Mouse (Mus musculus) midbrain, embryonic 11.5 days (tissue): ENCODE measurements around the gene Ccdc60. TPM values are rescaled to one million over a fixed set of nuclear protein-coding genes. Genes with fewer than 3 reads are reported as not detected.

Experiments
- ATAC-seq: fragments of 200-750 bp; cut with Nextera tagmentation; 2 replicates; pipeline ENCODE4 v1.8.0; 2017; ENCODE audit warnings: moderate TSS enrichment, moderate library complexity; ENCODE audit not compliant: low FRiP score
- DNase-seq: peaks from one replicate; pipeline ENCODE4 v3.0.0; 2015; ENCODE audit warnings: low spot score; ENCODE audit errors: missing footprints
- H3K27ac ChIP-seq: fragments of 300-500 bp; sonication (generic); 2 replicates; pipeline ENCODE4 v1.5.1; 2014; ENCODE audit warnings: low read depth, low read length
- H3K27me3 ChIP-seq: fragments of 300-500 bp; sonication (generic); 2 replicates; pipeline ENCODE4 v1.6.1; 2014; ENCODE audit warnings: mild to moderate bottlenecking, low read length, moderate library complexity, mixed read lengths; ENCODE audit not compliant: control insufficient read depth, insufficient read depth
- H3K36me3 ChIP-seq: fragments of 300-500 bp; sonication (generic); 2 replicates; pipeline ENCODE4 v1.6.1; 2014; ENCODE audit warnings: mild to moderate bottlenecking, low read length, moderate library complexity, mixed read lengths; ENCODE audit not compliant: control insufficient read depth, insufficient read depth
- H3K4me1 ChIP-seq: fragments of 300-500 bp; sonication (generic); 2 replicates; pipeline ENCODE4 v1.6.1; 2014; ENCODE audit warnings: low read length; ENCODE audit not compliant: control insufficient read depth, insufficient read depth
- H3K4me2 ChIP-seq: fragments of 300-500 bp; sonication (generic); 2 replicates; pipeline ENCODE4 v1.6.1; 2014; ENCODE audit warnings: mild to moderate bottlenecking, moderate library complexity
- H3K4me3 ChIP-seq: fragments of 300-500 bp; sonication (generic); 2 replicates; pipeline ENCODE4 v1.5.1; 2014; ENCODE audit warnings: low read depth, low read length
- H3K9ac ChIP-seq: fragments of 300-500 bp; sonication (generic); 2 replicates; pipeline ENCODE4 v1.6.1; 2014; ENCODE audit warnings: low read length
- H3K9me3 ChIP-seq: fragments of 300-500 bp; sonication (generic); 2 replicates; pipeline ENCODE4 v1.6.1; 2016; ENCODE audit warnings: low read length; ENCODE audit not compliant: control insufficient read depth
- WGBS: fragments of 180-500 bp; shearing (Covaris S2); extraction: QIAGEN DNeasy Blood & Tissue Kit; methylation state at CpG from one replicate; pipeline ENCODE4 v1.1.7; 2014; 5-methylcytosine and 5-hydroxymethylcytosine counted together
- polyA plus RNA-seq: library from polyadenylated mRNA; unstranded; fragments of >200 nt; fragmentation: Nextera tagmentation; extraction: Ambion mirVana; gene quantifications from 2 replicates; pipeline ENCODE4 v1.2.1, GENCODE M21; 2014

Ccdc60 gene
- polyA plus RNA-seq: 1.9 and 2.7 TPM in 2 replicates

- H3K36me3 ChIP-seq: no peaks in the 10 kb centered on the region
- peak; percentile 89 for ATAC-seq
- H3K4me1 ChIP-seq: peaks cover 22% of the 10 kb centered on the region
- H3K4me2 ChIP-seq: peak within 1 kb of the TSS; percentile 43
- 4% methylated on average over 28 of the region's 28 CpGs for WGBS
- peak within 1 kb of the TSS; percentile 9 for H3K4me3 ChIP-seq
- H3K27ac ChIP-seq: no peak within 1 kb of the TSS
- H3K9ac ChIP-seq: peak within 1 kb of the TSS; percentile 22; the same call in 1 of the 2 replicates
- no peaks in the 10 kb centered on the region for H3K9me3 ChIP-seq
- no peaks in the 10 kb centered on the region for H3K27me3 ChIP-seq
- peak; percentile 94 for DNase-seq
Measured at GRCm38 (mm10) chr5:116288849-116289570, at the start of gene Ccdc60. Gene Ccdc60, minus strand, starts transcription at chr5:116288985.

DNA sequence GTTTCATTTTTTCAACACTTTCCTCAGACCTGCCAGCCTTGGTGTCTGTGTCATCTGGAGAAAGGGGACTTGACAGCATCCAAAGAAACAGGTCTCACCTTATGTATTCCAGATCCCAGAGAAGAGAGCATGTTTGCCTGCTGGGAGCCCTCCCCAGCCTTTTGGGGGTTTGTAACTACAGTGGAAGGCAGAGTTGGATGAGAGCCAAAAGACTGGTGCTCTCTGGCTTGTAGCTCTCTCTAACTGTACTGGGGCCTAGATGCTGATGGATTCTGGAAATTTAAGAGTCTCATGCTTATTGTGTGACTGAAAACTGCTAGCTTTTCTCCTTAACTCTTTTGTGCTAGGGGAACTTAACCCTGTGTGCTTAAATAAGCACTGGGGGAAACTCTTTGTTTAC is 47.4 kb upstream of the Ccdc60 start:
- DNase-seq: peak; percentile 53
- no peak overlapping the region for H3K4me2 ChIP-seq
- H3K27ac ChIP-seq: no peak overlapping the region
- H3K9ac ChIP-seq: no peak overlapping the region
- no peak overlapping the region for H3K4me3 ChIP-seq
- no peak for ATAC-seq
- H3K4me1 ChIP-seq: no peaks in the 10 kb centered on the region
- no peaks in the 10 kb centered on the region for H3K27me3 ChIP-seq
- H3K36me3 ChIP-seq: no peaks in the 10 kb centered on the region
- no peaks in the 10 kb centered on the region for H3K9me3 ChIP-seq

DNA sequence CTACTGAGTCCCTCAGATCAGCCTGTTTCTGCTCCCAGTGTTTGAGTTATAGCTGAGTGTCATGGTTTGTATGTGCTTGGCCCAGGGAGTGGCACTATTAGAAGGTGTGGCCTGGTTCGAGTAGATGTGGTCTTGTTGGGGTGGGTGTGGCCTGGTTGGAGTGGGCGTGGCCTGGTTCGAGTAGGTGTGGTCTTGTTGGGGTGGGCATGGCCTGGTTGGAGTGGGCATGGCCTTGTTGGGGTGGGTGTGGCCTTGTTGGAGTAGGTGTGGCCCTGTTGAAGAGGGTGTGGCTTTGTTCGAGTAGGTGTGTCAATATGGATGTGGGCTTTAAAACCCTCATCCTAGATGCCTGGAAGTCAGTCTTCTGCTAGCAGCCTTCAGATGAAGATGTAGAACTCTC is 40.1 kb upstream of the Ccdc60 start:
- Histone ChIP-seq H3K4me3 (no peak overlapping the region), H3K4me1 (no peaks in the 10 kb centered on the region; the same call in 1 of the 2 replicates), H3K36me3 (no peaks in the 10 kb centered on the region), H3K27ac (no peak overlapping the region), H3K4me2 (no peak overlapping the region), H3K27me3 (no peaks in the 10 kb centered on the region), H3K9me3 (no peaks in the 10 kb centered on the region), H3K9ac (no peak overlapping the region)
- WGBS: 86% methylated on average over 4 of the region's 4 CpGs
- ATAC-seq (no peak), DNase-seq (no peak)

DNA sequence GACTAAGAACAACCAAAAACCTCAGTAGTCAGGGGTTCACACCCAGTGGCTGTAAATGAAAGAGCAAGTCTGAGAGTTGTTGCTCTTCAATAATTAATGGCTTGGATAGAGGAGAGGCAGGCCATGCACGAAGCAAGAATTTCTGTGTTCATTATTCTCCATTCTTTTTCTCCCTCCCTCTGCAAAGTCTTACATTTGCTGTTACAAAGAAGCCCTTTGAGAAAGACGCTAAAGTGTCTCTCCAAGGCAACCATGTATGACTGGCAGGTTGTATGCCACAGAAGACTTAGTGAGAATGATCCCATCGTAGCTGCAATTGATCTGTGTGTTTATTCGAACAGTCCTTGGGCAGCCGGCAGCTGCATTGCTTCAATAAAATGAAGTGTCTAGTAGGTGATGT is 34.6 kb upstream of the Ccdc60 start:
- ATAC-seq: no peak
- H3K27me3 ChIP-seq: no peaks in the 10 kb centered on the region
- H3K27ac ChIP-seq: no peak overlapping the region
- peaks cover 13% of the 10 kb centered on the region for H3K4me1 ChIP-seq
- DNase-seq: no peak
- no peak overlapping the region for H3K4me3 ChIP-seq
- H3K4me2 ChIP-seq: no peak overlapping the region
- WGBS: 45% methylated on average over 5 of the region's 5 CpGs
- H3K36me3 ChIP-seq: no peaks in the 10 kb centered on the region
- H3K9ac ChIP-seq: no peak overlapping the region
- no peaks in the 10 kb centered on the region for H3K9me3 ChIP-seq

DNA sequence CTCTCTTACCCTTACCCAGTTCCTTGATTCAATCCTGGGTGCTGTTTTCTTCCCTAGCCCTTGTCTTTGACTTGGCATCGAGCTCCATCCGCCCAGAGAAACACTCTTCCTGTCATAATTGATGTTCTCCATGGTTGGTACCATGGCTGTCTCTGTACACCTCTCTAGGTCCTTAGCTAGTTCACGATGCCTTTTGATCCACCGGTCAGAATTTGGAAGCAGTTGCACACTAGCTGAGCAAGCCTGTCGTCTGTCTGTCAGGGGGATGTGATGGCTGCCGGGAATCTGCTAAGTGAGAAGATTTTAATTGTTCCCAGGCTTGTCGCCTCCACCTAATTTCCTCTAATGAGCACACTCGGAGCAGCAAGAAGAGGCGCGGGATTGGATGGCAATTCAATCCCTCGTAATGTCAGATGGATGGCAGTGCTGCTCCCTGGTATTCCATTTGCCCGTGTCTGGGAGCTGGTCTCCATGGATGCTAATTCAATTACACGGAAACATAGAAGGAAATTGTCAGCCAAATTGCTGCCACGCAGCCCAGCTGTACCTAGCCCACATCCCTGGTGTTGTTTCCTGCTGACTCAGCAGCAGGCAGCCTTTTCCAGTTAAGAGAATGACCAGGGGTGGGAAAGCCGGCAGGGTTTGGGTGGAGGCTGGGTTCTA is 33.7 kb upstream of the Ccdc60 start:
- DNase-seq: no peak
- no peaks in the 10 kb centered on the region for H3K36me3 ChIP-seq
- no peak overlapping the region for H3K4me3 ChIP-seq
- H3K9me3 ChIP-seq: no peaks in the 10 kb centered on the region
- H3K4me1 ChIP-seq: peaks cover 13% of the 10 kb centered on the region
- H3K4me2 ChIP-seq: no peak overlapping the region
- no peaks in the 10 kb centered on the region for H3K27me3 ChIP-seq
- no peak overlapping the region for H3K9ac ChIP-seq
- WGBS: 51% methylated on average over 15 of the region's 15 CpGs
- H3K27ac ChIP-seq: no peak overlapping the region
- ATAC-seq: peak; percentile 48; the same call in 1 of the 2 replicates

- DNase-seq (no peak), ATAC-seq (no peak)
- H3K27ac ChIP-seq: no peak overlapping the region
- WGBS: 93% methylated on average over 8 of the region's 8 CpGs
- no peak overlapping the region for H3K4me3 ChIP-seq
- H3K4me1 ChIP-seq: peaks cover 5% of the 10 kb centered on the region; the same call in 1 of the 2 replicates
- H3K36me3 ChIP-seq: no peaks in the 10 kb centered on the region
- H3K9ac ChIP-seq: no peak overlapping the region
- no peak overlapping the region for H3K4me2 ChIP-seq
- no peaks in the 10 kb centered on the region for H3K27me3 ChIP-seq
- H3K9me3 ChIP-seq: no peaks in the 10 kb centered on the region
Measured at GRCm38 (mm10) chr5:116313711-116314110, 24.9 kb upstream of the Ccdc60 start.

- H3K9ac ChIP-seq: peak overlapping the region; percentile 42; the same call in 1 of the 2 replicates
- H3K27ac ChIP-seq: no peak overlapping the region; the same call in 1 of the 2 replicates
- peaks cover 5% of the 10 kb centered on the region; the same call in 1 of the 2 replicates for H3K4me1 ChIP-seq
- H3K36me3 ChIP-seq: no peaks in the 10 kb centered on the region
- WGBS: 26% methylated on average over 15 of the region's 15 CpGs
- no peaks in the 10 kb centered on the region for H3K9me3 ChIP-seq
- ATAC-seq: no peak
- DNase-seq: peak; percentile 91
- no peak overlapping the region; the same call in 1 of the 2 replicates for H3K4me3 ChIP-seq
- H3K4me2 ChIP-seq: peak overlapping the region; percentile 27; the same call in 1 of the 2 replicates
- no peaks in the 10 kb centered on the region for H3K27me3 ChIP-seq
Measured at GRCm38 (mm10) chr5:116312111-116312737, 23.4 kb upstream of the Ccdc60 start.

DNA sequence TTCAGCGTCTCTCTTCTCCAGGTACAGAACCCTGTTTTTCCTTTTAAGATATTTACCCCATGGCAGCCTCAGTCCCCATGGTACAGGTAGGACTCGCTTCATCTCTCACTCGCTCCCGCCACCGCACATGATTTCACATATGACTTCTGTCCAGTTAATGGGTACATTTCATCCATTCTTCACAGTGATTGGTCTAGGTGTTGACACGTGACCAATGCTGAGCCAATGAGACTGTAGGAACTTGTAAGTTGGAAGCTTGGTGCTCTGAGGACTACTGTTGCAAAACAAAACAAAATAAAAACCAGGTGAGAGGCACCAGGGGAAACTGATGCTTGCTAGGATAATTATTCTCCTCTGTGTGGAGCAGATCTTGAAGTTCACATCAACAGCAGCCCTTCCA is 22.9 kb upstream of the Ccdc60 start:
- ATAC-seq (no peak), DNase-seq (no peak)
- Histone ChIP-seq H3K27ac (no peak overlapping the region), H3K9me3 (no peaks in the 10 kb centered on the region), H3K27me3 (no peaks in the 10 kb centered on the region), H3K4me2 (no peak overlapping the region), H3K9ac (no peak overlapping the region), H3K4me1 (peaks cover 5% of the 10 kb centered on the region; the same call in 1 of the 2 replicates), H3K4me3 (no peak overlapping the region), H3K36me3 (no peaks in the 10 kb centered on the region)
- 92% methylated on average over 6 of the region's 6 CpGs for WGBS

- WGBS: 51% methylated on average over 6 of the region's 6 CpGs
- H3K27ac ChIP-seq: no peak overlapping the region
- no peak overlapping the region for H3K4me3 ChIP-seq
- no peak overlapping the region for H3K4me2 ChIP-seq
- DNase-seq: no peak
- peaks cover 5% of the 10 kb centered on the region; the same call in 1 of the 2 replicates for H3K4me1 ChIP-seq
- H3K27me3 ChIP-seq: no peaks in the 10 kb centered on the region
- H3K9me3 ChIP-seq: no peaks in the 10 kb centered on the region
- H3K36me3 ChIP-seq: no peaks in the 10 kb centered on the region
- no peak overlapping the region for H3K9ac ChIP-seq
- no peak for ATAC-seq
Measured at GRCm38 (mm10) chr5:116309383-116309801, 20.6 kb upstream of the Ccdc60 start.
